Mouse (Mus musculus): ENCODE measurements around the gene Rfng.
"Not testable (repeated sequence)": the region's sequence is repeated elsewhere in the genome, so short reads cannot be mapped to it uniquely, and the experiment has no call there.

GRCm38 (mm10) chr11:120781361-120781760 is 2.6 kb downstream of the Rfng start:
- not testable (repeated sequence) for TF ChIP-seq CTCF (IDR thresholded peaks at IDR 0.05; ENCODE audit: low read depth, low read length); POLR2A (IDR thresholded peaks at IDR 0.05; ENCODE audit: insufficient read depth, low read length)
